Mouse (Mus musculus): ENCODE data around the gene Scly. TPM values are rescaled to one million over a fixed set of nuclear protein-coding genes. Genes with fewer than 3 reads are reported as not detected.

Scly gene
- polyA plus RNA-seq, 1 experiment from 2014 or later = 10.0 TPM

GRCm38 (mm10) chr1:91333582-91333981, 35.4 kb downstream of the Scly start:
- Histone ChIP-seq H3K4me3 (ENCODE audit: low read depth, low read length) (no peak overlapping the region), H3K27me3 (replicated peaks; ENCODE audit: control insufficient read depth, insufficient read depth, low read length) (no peaks in the 10 kb centered on the region), H3K27ac (replicated peaks; ENCODE audit: low read depth, low read length) (no peak overlapping the region), H3K9me3 (ENCODE audit: control insufficient read depth, low read length) (no peaks in the 10 kb centered on the region), H3K36me3 (ENCODE audit: control insufficient read depth, insufficient read depth, low read length) (no peaks in the 10 kb centered on the region), H3K4me2 (ENCODE audit: low read depth, low read length) (no peak overlapping the region), H3K9ac (ENCODE audit: low read depth, low read length) (no peak overlapping the region), H3K4me1 (ENCODE audit: control insufficient read depth, insufficient read depth, low read length) (no peaks in the 10 kb centered on the region)
- DNase-seq (ENCODE audit: low spot score) = no peak
- no peak for ATAC-seq (ENCODE audit: low read depth)

GRCm38 (mm10) chr1:91337355-91337754, 39.2 kb downstream of the Scly start:
- H3K27ac ChIP-seq (replicated peaks; ENCODE audit: low read depth, low read length) = no peak overlapping the region
- no peaks in the 10 kb centered on the region for H3K9me3 ChIP-seq (ENCODE audit: control insufficient read depth, low read length)
- DNase-seq (ENCODE audit: low spot score) (no peak), ATAC-seq (ENCODE audit: low read depth) (no peak)
- peaks cover 2% of the 10 kb centered on the region; the same call in 1 of the 2 replicates for H3K27me3 ChIP-seq (replicated peaks; ENCODE audit: control insufficient read depth, insufficient read depth, low read length)
- no peak overlapping the region for H3K9ac ChIP-seq (ENCODE audit: low read depth, low read length)
- no peaks in the 10 kb centered on the region for H3K36me3 ChIP-seq (ENCODE audit: control insufficient read depth, insufficient read depth, low read length)
- H3K4me1 ChIP-seq (ENCODE audit: control insufficient read depth, insufficient read depth, low read length) = no peaks in the 10 kb centered on the region
- WGBS = 90% methylated on average over 7 of the region's 7 CpGs
- H3K4me2 ChIP-seq (ENCODE audit: low read depth, low read length) = no peak overlapping the region
- H3K4me3 ChIP-seq (ENCODE audit: low read depth, low read length) = no peak overlapping the region

GRCm38 (mm10) chr1:91344001-91344400, 45.9 kb downstream of the Scly start:
- ATAC-seq (ENCODE audit: low read depth) (no peak), DNase-seq (ENCODE audit: low spot score) (no peak)
- H3K9ac ChIP-seq (ENCODE audit: low read depth, low read length) = no peak overlapping the region
- no peak overlapping the region for H3K4me2 ChIP-seq (ENCODE audit: low read depth, low read length)
- H3K4me1 ChIP-seq (ENCODE audit: control insufficient read depth, insufficient read depth, low read length) = no peaks in the 10 kb centered on the region
- peaks cover 46% of the 10 kb centered on the region for H3K27me3 ChIP-seq (replicated peaks; ENCODE audit: control insufficient read depth, insufficient read depth, low read length)
- H3K9me3 ChIP-seq (ENCODE audit: control insufficient read depth, low read length) = no peaks in the 10 kb centered on the region
- no peak overlapping the region for H3K27ac ChIP-seq (replicated peaks; ENCODE audit: low read depth, low read length)
- 79% methylated on average over 3 of the region's 3 CpGs for WGBS
- no peaks in the 10 kb centered on the region for H3K36me3 ChIP-seq (ENCODE audit: control insufficient read depth, insufficient read depth, low read length)
- no peak overlapping the region for H3K4me3 ChIP-seq (ENCODE audit: low read depth, low read length)

GRCm38 (mm10) chr1:91344921-91345685, 47.0 kb downstream of the Scly start:
- H3K4me2 ChIP-seq (ENCODE audit: low read depth, low read length) = peak overlapping the region; percentile 57

GRCm38 (mm10) chr1:91346892-91347291, 48.8 kb downstream of the Scly start:
- Histone ChIP-seq H3K4me2 (ENCODE audit: low read depth, low read length) (no peak overlapping the region), H3K9me3 (ENCODE audit: control insufficient read depth, low read length) (no peaks in the 10 kb centered on the region), H3K36me3 (ENCODE audit: control insufficient read depth, insufficient read depth, low read length) (no peaks in the 10 kb centered on the region), H3K9ac (ENCODE audit: low read depth, low read length) (no peak overlapping the region), H3K4me3 (ENCODE audit: low read depth, low read length) (no peak overlapping the region), H3K27ac (replicated peaks; ENCODE audit: low read depth, low read length) (no peak overlapping the region), H3K27me3 (replicated peaks; ENCODE audit: control insufficient read depth, insufficient read depth, low read length) (peaks cover 46% of the 10 kb centered on the region), H3K4me1 (ENCODE audit: control insufficient read depth, insufficient read depth, low read length) (no peaks in the 10 kb centered on the region)
- peak; percentile 68 for DNase-seq (ENCODE audit: low spot score)
- 36% methylated on average over 3 of the region's 3 CpGs for WGBS
- ATAC-seq (ENCODE audit: low read depth) = peak; percentile 86

More at GRCm38 (mm10) chr1:91344921-91345685, 47.0 kb downstream of the Scly start:
- H3K9ac ChIP-seq (ENCODE audit: low read depth, low read length) = no peak overlapping the region; the same call in 1 of the 2 replicates
- H3K27me3 ChIP-seq (replicated peaks; ENCODE audit: control insufficient read depth, insufficient read depth, low read length) = peaks cover 46% of the 10 kb centered on the region
- H3K4me1 ChIP-seq (ENCODE audit: control insufficient read depth, insufficient read depth, low read length) = no peaks in the 10 kb centered on the region
- WGBS = 2% methylated on average over 44 of the region's 68 CpGs
- DNase-seq (ENCODE audit: low spot score) (peak; percentile 34), ATAC-seq (ENCODE audit: low read depth) (no peak)
- no peak overlapping the region for H3K27ac ChIP-seq (replicated peaks; ENCODE audit: low read depth, low read length)
- H3K9me3 ChIP-seq (ENCODE audit: control insufficient read depth, low read length) = no peaks in the 10 kb centered on the region
- H3K36me3 ChIP-seq (ENCODE audit: control insufficient read depth, insufficient read depth, low read length) = no peaks in the 10 kb centered on the region
- H3K4me3 ChIP-seq (ENCODE audit: low read depth, low read length) = peak overlapping the region; percentile 33

- Histone ChIP-seq H3K9me3 (ENCODE audit: control insufficient read depth, low read length) (no peaks in the 10 kb centered on the region), H3K4me2 (ENCODE audit: low read depth, low read length) (no peak within 1 kb of the TSS), H3K36me3 (ENCODE audit: control insufficient read depth, insufficient read depth, low read length) (no peaks in the 10 kb centered on the region), H3K4me3 (ENCODE audit: low read depth, low read length) (no peak within 1 kb of the TSS), H3K27me3 (replicated peaks; ENCODE audit: control insufficient read depth, insufficient read depth, low read length) (peaks cover 10% of the 10 kb centered on the region), H3K9ac (ENCODE audit: low read depth, low read length) (no peak within 1 kb of the TSS), H3K27ac (replicated peaks; ENCODE audit: low read depth, low read length) (no peak within 1 kb of the TSS), H3K4me1 (ENCODE audit: control insufficient read depth, insufficient read depth, low read length) (no peaks in the 10 kb centered on the region)
- 56% methylated on average over 4 of the region's 4 CpGs for WGBS
- ATAC-seq (ENCODE audit: low read depth) = peak; percentile 19; the same call in 1 of the 2 replicates
- DNase-seq (ENCODE audit: low spot score) = no peak
Measured at GRCm38 (mm10) chr1:91350841-91351240, 52.7 kb downstream of the Scly start, which contains the start of gene Klhl30. Klhl30 (plus strand) TSS chr1:91351016.

GRCm38 (mm10) chr1:91351249-91351648, 53.1 kb downstream of the Scly start:
- no peak for DNase-seq (ENCODE audit: low spot score)
- Histone ChIP-seq H3K4me1 (ENCODE audit: control insufficient read depth, insufficient read depth, low read length) (no peaks in the 10 kb centered on the region), H3K27me3 (replicated peaks; ENCODE audit: control insufficient read depth, insufficient read depth, low read length) (peaks cover 5% of the 10 kb centered on the region), H3K9me3 (ENCODE audit: control insufficient read depth, low read length) (no peaks in the 10 kb centered on the region), H3K9ac (ENCODE audit: low read depth, low read length) (no peak overlapping the region), H3K36me3 (ENCODE audit: control insufficient read depth, insufficient read depth, low read length) (no peaks in the 10 kb centered on the region), H3K27ac (replicated peaks; ENCODE audit: low read depth, low read length) (no peak overlapping the region), H3K4me3 (ENCODE audit: low read depth, low read length) (no peak overlapping the region), H3K4me2 (ENCODE audit: low read depth, low read length) (no peak overlapping the region)
- WGBS = 73% methylated on average over 3 of the region's 3 CpGs
- ATAC-seq (ENCODE audit: low read depth) = no peak

GRCm38 (mm10) chr1:91352277-91352676, 54.1 kb downstream of the Scly start:
- WGBS = 82% methylated on average over 2 of the region's 2 CpGs

GRCm38 (mm10) chr1:91356105-91356504, 58.0 kb downstream of the Scly start:
- Histone ChIP-seq H3K4me2 (ENCODE audit: low read depth, low read length) (no peak overlapping the region), H3K36me3 (ENCODE audit: control insufficient read depth, insufficient read depth, low read length) (no peaks in the 10 kb centered on the region), H3K9ac (ENCODE audit: low read depth, low read length) (no peak overlapping the region), H3K9me3 (ENCODE audit: control insufficient read depth, low read length) (no peaks in the 10 kb centered on the region), H3K27me3 (replicated peaks; ENCODE audit: control insufficient read depth, insufficient read depth, low read length) (no peaks in the 10 kb centered on the region), H3K4me1 (ENCODE audit: control insufficient read depth, insufficient read depth, low read length) (no peaks in the 10 kb centered on the region), H3K4me3 (ENCODE audit: low read depth, low read length) (no peak overlapping the region), H3K27ac (replicated peaks; ENCODE audit: low read depth, low read length) (no peak overlapping the region)
- no peak for ATAC-seq (ENCODE audit: low read depth)
- no peak for DNase-seq (ENCODE audit: low spot score)
- 79% methylated on average over 11 of the region's 11 CpGs for WGBS

More at GRCm38 (mm10) chr1:91352277-91352676, 54.1 kb downstream of the Scly start:
- Histone ChIP-seq H3K36me3 (ENCODE audit: control insufficient read depth, insufficient read depth, low read length) (no peaks in the 10 kb centered on the region), H3K27ac (replicated peaks; ENCODE audit: low read depth, low read length) (no peak overlapping the region), H3K9me3 (ENCODE audit: control insufficient read depth, low read length) (no peaks in the 10 kb centered on the region), H3K27me3 (replicated peaks; ENCODE audit: control insufficient read depth, insufficient read depth, low read length) (no peaks in the 10 kb centered on the region), H3K9ac (ENCODE audit: low read depth, low read length) (no peak overlapping the region), H3K4me2 (ENCODE audit: low read depth, low read length) (no peak overlapping the region), H3K4me1 (ENCODE audit: control insufficient read depth, insufficient read depth, low read length) (no peaks in the 10 kb centered on the region), H3K4me3 (ENCODE audit: low read depth, low read length) (no peak overlapping the region)
- no peak for DNase-seq (ENCODE audit: low spot score)
- ATAC-seq (ENCODE audit: low read depth) = no peak
